Mouse (Mus musculus): ENCODE data around the gene Prl2b1. TPM values are rescaled to one million over a fixed set of nuclear protein-coding genes. Genes with fewer than 3 reads are reported as not detected.

Gene Prl2b1
- not detected for polyA plus RNA-seq (2017; shearing (Covaris generic))

GRCm38 (mm10) chr13:27390746-27391145 is at the start of gene Prl2b1:
Gene Prl2b1 (minus strand): TSS chr13:27390846.

GRCm38 (mm10) chr13:27438588-27438987 is 47.9 kb upstream of the Prl2b1 start, which contains the start of gene Prl8a6:
Gene Prl8a6 (minus strand): TSS chr13:27438688.

DNA sequence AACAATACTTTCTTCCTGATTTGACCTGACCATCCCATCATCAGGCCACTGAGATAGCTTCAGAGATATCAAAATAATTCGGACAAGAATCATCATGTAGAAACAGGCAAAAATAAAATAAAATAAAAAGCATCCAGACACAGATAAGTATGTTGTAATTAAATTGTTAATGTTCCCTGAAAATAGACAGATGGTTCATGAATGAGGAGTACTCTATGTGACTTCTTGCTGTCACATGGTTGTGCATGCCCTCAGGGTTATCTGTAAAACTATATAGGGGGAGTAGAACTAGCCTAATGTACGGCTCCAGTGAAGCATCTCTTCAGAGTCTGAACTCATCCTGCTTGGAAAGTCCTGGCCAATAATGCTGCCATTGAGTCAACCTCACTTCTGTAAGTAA is 45.3 kb downstream of the Prl2b1 start, which contains the start of gene Prl8a2:
TSS of gene Prl8a2 (plus strand) at position 301 of the 400 bp plus-strand sequence.

Other genes starting within 250 kb of the Prl2b1 start
- not detected for gene Prl3d3, start 234.1 kb downstream of the Prl2b1 start, polyA plus RNA-seq (2017; shearing (Covaris generic))
- gene Prl3c1, start 194.2 kb downstream of the Prl2b1 start, polyA plus RNA-seq (2017; shearing (Covaris generic)): not detected
- not detected for gene Prl3b1, start 149.0 kb downstream of the Prl2b1 start, polyA plus RNA-seq (2017; shearing (Covaris generic))
- gene Prl3a1, start 131.4 kb downstream of the Prl2b1 start, polyA plus RNA-seq (2017; shearing (Covaris generic)): not detected
- gene Prl6a1, start 78.2 kb downstream of the Prl2b1 start, polyA plus RNA-seq (2017; shearing (Covaris generic)): not detected
- gene Prl8a2, start 45.2 kb downstream of the Prl2b1 start, polyA plus RNA-seq (2017; shearing (Covaris generic)): not detected
- not detected for gene Prl8a6, start 47.8 kb upstream of the Prl2b1 start, polyA plus RNA-seq (2017; shearing (Covaris generic))
- not detected for gene Prl8a8, start 122.4 kb upstream of the Prl2b1 start, polyA plus RNA-seq (2017; shearing (Covaris generic))
- gene Prl8a9, start 173.8 kb upstream of the Prl2b1 start, polyA plus RNA-seq (2017; shearing (Covaris generic)): not detected
- gene Prl8a1, start 191.3 kb upstream of the Prl2b1 start, polyA plus RNA-seq (2017; shearing (Covaris generic)): not detected
- not detected for gene Prl7b1, start 219.7 kb upstream of the Prl2b1 start, polyA plus RNA-seq (2017; shearing (Covaris generic))